Mouse (Mus musculus) adrenal gland, adult 2 months (tissue): ENCODE measurements around the gene Lama2. TPM values are rescaled to one million over a fixed set of nuclear protein-coding genes. Genes with fewer than 3 reads are reported as not detected.
"Not testable (repeated sequence)": the region's sequence is repeated elsewhere in the genome, so short reads cannot be mapped to it uniquely, and the experiment has no call there.

Experiments
- DNase-seq: peaks from one replicate; pipeline ENCODE4 v3.0.0; 2021
- polyA plus RNA-seq: library from polyadenylated mRNA; depleted of rRNA; stranded (reverse); fragments of >200 nt; gene quantifications from 2 replicates; pipeline ENCODE4 v1.2.3, GENCODE M21; 2012
- total RNA-seq, 2 experiments: library from RNA; stranded (reverse); gene quantifications; 2 replicates each; pipeline ENCODE4 v1.2.3; 2021

Lama2 gene
- total and polyA plus RNA-seq, 3 experiments: 7.9 to 30.7 (median 24.9) TPM

DNA sequence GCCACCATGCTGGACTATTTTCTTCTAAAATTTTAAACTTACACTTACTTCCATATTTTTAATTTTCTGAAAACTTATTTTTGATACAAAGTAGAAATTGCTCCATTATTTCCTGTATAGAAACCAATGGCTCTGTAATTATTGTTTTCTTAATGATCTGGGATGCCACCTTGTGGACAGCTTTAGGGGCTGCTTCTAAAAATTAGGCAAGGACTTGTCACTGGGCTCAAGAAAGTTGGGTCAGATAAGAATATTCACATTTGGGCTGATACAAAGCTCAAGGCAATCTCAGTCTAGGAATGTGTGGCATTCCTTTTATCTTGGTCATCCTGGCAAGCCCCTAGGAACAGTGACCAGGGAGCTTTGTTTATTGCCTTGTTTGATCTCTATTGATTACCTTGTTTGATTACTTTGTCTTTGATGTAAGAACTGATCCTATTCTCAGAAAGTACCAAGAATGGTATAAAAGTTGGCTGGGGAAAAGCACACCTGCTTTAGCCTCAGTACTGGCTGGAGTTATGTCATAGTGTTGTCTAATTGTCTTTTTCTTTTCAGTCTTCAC, 606.7 kb downstream of the Lama2 start:
- no peak for DNase-seq

DNA sequence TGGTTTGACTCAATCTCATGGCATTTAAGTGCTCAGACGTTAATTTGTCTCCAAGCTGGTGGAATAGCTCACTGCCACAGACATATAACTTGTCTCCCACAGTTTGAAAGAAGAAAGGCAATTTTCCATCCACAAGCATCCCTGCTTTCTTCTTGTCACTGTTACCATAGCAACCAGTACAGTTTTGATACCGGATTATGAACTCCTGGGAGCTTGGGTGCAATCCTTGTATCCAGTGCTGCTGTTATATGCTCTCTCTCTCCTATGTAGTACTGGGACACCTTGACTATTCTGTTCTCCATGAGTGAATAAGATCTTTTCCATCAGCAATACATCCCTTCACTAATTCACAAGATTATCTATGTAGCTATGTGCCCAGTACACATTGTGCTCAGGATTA, 612.2 kb downstream of the Lama2 start:
- DNase-seq: no peak

DNA sequence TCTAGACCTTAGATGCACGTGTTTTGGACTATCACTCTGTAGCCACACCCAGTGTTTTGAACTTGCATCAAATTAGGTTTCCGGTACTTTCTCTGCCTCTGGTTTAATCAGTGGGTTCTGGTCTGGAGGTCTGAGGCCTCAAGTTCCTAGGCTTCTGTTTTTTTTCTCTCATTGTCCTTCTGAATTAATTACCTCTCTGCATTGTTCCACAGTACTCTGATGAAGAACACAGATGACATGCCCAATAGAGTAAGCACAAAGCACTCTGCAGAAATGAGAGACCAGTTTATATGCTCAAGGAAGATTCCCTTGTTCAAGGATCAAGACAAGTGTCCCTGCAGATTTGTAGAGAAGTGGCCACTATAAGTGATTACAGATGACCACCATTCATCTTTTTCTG, 613.8 kb downstream of the Lama2 start:
- DNase-seq: no peak

DNA sequence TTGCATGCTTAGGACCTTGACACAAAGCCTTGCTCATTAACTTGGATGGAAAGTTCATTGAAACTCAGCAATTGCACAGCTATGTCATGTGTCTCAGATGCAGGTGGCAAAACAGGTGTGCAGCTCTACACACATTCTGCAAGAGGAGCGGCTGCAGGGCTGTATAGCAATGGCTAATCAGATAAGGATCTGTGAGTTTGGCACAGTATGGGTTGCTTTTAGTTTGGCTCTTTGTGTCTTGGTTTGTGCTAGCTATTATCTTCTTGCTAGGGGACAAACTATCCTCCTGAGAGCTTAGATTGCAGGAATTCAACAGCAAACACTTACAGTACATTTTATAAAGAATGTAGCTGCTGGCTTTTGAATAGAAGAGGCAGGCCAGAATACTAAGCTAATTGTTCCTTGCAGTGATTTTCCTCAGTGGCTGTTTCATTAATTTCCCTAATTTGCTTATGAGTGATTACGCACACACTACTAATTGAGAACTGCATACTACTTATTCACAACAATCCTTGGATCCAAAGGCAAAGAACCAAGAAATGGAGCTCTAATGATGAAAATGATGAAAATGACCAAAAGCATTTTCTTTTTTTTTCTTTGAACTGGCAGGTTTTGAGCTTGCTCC, 617.9 kb downstream of the Lama2 start:
- no peak for DNase-seq

DNA sequence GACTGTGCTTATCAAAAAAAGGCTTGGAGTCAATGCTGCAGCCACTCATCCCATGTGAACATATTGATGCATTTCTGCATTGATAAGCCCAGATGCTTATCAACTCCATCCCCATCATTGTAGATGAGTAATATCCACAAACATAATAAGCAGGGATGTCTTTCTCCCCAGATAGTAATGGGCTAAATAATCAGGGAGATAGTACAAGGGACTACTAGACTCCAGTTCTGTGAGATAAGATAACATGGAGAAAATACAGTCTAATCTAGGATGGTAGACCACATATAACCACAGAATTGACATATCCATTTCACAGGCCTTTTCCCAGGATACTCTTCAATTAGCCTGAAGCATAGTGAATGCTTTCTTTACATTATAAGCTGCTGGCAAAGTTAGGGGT, 622.9 kb downstream of the Lama2 start:
- DNase-seq: no peak

DNA sequence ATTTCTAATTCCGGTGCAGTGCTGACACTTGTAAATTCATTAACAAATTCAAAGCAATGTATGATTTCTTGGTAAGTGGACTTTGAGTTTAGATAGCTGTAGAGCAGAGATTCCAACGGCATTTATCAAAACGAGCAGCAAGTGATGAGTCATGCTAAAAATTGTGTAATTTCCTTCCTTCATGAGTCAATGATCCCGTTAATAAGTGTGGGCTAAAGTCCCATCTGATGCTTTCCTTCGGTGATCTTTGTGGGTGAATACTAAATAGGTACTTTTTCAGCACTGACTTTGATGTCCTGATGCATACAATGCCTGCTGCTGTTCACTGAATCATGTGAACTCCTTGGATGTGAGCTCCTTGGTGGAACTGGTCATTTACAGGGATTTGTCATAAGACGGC, 623.6 kb downstream of the Lama2 start:
- peak; percentile 38 for DNase-seq

DNA sequence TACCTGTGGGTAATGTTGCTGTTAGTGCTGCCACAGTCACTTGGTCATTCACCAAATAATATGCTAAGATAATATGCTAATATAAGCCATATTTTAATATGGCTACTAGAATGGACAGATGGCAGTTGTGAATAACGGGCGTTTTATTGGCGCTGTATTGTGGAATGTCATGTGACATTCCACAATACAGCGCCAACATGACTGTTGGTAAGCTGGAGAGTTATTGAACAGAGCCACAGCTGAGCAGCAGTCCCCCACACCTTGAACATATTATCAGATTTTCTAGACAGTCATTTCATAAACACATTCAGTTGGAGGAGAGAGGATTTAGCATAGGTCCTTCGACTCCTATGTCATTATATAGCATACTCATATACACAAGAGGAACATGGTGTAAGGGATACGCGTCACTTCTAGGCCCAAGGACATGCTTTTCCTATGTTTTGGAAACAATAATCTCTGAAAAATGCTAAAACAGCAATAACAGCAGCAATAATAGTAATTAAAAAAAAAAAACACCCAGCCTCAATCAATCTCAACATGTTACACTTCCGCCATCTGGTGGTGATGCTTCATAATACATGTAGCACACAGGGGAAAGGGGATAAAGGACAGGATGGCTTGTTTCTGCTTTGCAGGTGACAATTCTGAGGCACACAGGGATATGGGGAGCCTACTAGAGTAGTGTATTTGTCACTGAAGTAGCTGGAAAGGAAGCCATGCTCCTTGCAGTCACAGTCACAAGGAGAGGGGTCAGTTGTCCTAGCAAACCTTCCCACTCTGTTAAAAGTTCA, 624.2 kb downstream of the Lama2 start:
- DNase-seq: peak; percentile 37

DNA sequence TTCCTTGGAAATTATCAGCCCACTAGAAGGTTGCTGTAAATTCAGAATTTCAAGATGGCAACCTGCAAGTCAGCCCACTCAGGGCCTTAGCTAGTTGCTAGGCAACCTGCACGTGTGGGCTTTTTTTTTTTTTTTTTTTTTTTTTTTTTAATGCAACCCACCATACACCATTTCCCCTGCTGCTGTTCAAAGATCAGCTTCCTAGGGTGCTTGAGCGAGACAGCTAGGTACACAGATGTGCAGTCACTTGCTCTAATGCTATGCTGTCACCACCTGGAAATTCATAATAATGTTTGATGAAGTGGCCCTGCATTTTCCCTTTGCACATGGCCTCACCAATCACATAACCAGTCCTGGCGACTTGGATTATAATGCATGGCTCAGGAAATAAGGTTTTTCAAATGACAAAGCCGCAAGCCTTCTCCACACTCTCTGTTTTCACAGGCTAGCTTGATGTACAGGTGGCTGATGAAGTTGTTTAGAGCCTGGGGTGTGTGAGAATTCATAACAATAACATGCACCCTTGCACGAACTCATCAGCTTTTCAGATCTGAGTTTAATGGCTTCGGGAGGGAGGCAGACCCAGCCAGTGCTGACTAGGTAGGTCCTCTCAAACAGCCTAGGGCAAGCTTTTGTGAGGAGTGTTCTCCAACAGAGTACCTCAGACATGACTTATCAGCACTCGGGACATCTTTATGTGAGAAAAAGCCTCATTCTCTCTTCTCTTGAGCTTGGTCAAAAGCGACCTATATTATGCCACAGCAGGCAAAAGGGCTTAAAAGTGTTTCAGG, 625.4 kb downstream of the Lama2 start:
- DNase-seq: no peak

DNA sequence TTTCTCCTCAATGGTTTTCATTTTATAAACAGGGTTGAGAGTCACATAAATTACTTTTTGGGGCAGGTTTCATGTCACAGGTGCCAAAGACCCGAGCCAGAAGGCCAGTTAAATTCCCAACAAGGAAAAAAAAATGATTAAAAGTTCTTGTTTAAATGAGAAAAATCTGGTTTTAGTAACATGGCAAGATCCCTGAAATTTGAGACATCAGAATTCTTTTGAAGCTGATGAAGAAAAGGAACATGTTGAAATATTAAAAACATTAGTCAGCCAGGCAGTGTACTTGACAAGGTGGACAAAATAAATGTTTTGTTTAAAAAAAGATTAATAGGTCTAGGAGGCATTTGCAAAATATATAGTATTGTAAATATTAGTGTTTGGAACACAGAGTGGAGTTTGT, 634.1 kb downstream of the Lama2 start:
- no peak for DNase-seq

DNA sequence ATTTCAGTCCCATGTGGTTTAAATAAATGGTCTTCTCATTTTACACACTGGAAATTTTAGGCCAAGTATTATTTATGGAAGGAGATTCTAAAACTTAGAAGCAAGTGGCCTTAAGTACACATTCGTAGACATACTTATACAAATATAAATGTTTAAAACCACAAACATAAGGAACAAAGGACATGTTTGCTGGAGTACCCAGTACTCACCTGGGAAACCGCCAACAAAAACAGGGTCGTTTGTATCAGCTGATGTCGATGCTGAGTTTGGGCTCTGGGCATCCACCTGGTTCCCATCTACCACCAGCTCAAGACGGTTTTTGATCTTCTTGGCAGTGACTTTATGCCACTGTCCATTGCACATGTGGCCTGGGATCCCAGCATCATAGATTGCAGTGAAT, 635.5 kb downstream of the Lama2 start:
- not testable (repeated sequence) for DNase-seq

DNA sequence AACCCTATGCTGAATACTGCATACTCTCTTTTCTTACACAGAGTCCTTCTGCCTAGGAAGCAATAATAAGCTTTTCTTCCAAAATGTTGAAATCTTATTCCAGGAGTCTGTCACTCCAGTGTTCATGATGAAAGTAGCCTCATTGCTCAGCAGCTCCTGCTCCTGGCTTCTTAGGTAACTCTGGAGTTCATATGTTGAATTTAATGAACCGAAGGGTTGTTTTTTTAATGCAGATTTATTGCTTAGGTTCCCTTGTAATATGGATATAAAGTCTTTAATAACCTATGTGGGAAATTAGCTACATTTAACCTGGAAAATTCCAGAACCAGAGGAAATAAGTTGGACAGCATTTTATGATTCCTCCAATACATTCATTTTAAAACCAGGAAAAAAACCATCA, 636.0 kb downstream of the Lama2 start:
- no peak for DNase-seq

DNA sequence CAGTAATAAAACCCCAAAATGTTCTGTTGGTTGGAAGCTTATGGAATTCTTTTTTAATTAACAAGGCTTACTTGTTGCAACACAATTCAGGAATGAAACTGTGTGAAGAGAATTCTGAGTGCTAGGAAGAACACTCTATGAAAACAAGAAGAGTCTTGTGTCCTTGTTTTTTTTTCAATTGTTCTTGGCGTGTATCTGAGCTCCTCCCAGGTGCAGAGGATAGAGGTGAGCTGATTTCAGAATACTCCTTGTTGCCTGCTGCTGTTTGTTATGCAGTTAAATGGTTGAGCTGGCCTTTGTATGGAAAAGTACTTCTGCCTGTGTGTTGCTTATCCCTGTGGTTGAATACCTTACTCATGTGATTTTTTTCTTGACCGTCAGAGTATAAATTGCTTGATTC, 636.9 kb downstream of the Lama2 start:
- no peak for DNase-seq

DNA sequence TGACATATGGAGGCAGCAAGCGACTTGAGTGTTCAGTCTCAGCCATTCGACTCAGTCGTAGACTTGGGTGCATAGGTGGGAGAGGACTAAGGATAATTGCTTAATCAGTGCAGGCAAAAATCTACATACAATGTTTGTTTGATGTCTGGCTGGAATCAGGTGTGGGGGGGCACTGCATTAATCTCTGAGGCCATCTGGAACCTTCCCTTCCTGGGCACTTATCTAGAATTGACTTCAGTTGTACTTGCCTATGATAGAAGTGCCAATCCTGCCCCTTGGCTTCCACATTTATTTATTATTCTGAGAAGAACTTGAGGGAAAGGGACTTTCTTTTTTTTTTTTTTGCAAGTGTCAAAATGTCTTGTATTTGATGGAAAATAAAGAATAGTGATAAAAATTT, 644.2 kb downstream of the Lama2 start:
- DNase-seq: no peak

DNA sequence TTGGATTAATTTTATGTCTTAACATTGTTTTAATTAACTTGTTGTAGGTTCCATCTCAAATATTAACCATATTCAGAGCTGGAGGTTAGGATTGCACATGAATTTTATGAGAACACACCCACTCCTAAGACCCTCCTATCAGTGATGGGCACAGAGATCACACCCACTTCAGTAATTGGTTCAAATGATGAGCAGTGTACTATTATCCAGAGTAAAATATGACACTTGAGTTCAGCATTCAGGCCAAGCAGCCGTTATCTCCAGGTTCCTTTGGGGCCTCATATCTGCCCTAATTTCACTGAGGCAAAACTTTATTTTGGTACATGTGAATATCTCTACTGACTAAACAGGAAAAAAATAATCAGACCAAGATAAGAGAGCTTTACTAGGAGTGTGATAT, 645.3 kb downstream of the Lama2 start:
- no peak for DNase-seq

DNA sequence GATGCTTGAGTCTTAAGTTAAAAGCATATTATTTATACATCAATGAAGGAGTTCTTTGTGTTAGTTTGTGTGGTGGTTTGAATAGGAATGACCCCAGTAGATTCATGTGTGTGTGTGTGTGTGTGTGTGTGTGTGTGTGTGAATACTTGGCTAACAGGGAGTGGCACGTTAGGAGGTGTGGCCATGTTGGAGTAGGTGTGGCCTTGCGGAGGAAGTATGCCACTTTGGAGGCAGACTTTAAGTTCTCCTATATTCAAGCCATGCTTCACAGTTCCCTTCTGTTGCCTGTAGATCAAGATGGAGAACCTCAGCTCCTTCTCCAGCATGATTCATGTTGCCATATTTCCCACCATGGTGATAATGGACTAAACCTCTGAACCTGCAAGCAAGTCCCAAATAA, 646.0 kb downstream of the Lama2 start:
- DNase-seq: no peak

DNA sequence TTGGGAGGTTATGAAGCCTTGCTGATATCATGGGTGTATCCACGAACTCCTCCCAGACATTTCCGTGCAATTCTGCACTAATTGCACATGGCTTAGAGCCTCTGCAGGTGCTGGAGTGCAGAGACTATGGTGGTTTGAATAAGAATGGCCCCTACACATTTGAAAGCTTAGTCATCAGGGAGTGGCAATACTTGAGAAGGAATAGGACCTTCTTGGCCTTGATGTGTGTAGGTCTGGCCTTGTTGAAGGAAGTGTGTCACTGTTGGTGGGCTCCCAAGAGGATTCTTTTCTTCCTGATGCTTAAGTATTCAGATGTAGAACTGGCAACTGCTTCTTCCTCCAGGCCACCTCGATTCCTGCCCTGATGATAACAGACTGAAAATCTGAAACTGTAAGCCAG, 661.0 kb downstream of the Lama2 start:
- DNase-seq: no peak

DNA sequence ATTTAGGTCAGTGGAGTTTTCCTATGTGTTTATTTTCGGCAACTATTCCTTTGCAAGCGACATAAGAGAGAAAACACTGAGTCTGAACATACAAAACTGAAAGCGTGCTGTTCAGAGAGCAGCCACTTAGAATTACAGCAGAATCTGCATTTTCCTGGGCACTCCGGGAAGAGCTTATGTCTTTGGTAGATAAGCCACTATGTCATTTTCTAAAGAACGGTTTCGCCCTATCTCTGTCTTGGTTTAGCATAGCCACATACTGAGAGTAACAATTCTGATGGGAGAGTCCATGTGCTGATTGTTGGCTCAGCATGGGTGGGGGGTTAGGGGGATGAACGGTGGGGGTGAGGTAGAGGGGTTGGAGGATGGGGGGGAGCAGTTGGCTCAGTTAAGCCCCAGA, 669.1 kb downstream of the Lama2 start:
- DNase-seq: no peak

DNA sequence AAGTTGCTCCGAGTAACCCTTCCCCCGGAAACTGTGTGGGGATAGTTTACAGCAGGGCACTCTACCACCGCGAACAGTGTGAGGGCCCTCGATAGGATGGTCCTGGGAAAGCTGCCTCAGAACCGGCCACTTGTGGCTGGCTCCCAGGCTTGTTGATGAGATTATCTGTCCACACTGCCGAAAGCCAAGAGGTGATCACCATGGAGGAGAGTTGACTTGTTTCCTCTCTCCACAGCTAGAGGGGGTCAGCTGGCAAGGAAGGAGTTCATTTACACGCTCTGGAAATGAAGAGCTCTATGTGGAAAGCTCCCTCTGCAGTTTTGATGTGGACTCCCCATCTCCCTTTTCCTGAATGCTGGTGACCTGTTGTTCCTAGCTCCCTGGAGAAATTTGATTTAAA, 669.9 kb downstream of the Lama2 start:
- DNase-seq: no peak

DNA sequence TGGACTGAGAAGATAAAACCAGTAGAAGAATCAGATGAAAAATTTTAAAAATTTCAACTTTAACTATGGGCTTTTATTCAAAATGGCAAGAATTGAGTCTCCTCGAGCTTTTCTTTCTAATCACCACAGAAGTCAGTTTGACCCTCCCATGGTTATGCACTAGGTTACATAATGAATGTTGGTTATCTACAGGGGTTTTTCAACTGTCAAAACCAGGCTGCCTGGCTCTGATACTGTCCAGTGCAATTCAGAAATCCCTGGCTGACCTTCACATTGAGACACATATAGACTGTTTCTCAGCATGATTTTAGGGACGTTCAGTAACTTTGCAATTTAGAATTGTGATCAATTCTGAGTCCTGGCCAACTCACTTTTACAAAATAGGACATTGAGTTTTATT, 671.2 kb downstream of the Lama2 start:
- DNase-seq: no peak

DNA sequence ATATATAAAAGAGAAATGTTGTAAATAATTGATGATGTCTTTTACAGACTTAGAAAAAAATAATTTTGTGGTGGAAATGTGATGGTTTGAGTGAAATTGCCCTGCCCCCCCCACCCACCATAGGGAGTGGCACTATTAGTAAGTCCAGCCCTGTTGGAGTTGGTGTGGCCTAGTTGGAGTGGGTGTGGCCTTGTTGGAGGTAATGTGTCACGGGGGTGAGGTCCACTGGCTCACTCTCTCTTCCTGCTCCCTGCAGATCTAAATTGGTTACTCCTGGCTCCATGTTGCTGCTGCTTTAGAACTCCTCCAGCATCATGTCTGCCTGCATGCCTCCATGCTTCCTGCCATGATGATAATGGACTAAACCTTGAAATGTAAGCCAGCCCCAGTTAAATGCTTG, 680.0 kb downstream of the Lama2 start:
- no peak for DNase-seq

DNA sequence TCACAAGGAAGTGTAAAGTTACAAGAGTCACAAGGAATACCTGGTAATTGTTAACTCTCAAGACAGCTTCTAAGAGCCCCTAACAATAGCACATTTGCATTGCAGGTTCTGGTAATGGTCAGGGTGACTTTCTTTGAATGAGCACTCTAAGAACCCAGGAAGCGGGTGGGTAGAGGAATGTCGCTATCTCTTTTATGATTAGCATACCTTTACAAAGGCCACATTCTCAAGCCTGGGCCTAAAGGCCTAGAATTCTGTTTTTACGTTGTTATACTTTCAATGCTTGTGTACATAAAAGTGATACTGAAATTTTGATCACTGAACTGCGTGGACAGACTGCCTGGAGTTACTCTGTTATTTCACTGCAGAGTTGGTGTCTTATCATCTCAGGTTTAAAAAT, 681.1 kb downstream of the Lama2 start:
- DNase-seq: not testable (repeated sequence)

DNA sequence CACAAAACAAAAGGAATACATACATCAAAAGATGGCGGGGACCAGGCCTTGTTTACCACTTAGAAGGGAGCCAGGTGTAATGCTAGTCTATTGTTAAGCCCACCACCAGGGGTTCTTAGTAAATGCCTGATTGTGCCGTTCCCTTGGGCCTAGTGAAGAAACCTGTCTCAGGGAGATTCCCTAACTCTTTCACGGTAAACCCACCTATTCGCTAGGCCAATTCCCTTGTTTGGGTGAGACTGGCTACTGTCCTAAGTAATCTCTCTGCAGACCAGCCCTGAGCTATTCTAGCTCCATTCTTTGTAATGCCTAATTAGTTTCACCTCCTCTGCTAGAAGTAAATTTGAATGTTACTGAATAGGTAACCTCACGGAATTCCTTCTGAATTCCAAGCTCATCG, 683.5 kb downstream of the Lama2 start:
- not testable (repeated sequence) for DNase-seq
